Mouse (Mus musculus) c-Kit-positive CD71-positive TER-119-positive erythroid progenitor cells, embryonic 14.5 days (primary cell): ENCODE data around the gene Ip6k1.

Source experiments
- DNase-seq: peaks from one replicate; pipeline ENCODE4 v3.0.0-alpha.2; 2013; ENCODE audit warnings: low spot score

Ip6k1 gene

GRCm38 (mm10) chr9:108001922-108002770, at the start of gene Ip6k1:
Gene Ip6k1, plus strand, starts transcription at chr9:108002501.
- peak; percentile 100 for DNase-seq

DNA sequence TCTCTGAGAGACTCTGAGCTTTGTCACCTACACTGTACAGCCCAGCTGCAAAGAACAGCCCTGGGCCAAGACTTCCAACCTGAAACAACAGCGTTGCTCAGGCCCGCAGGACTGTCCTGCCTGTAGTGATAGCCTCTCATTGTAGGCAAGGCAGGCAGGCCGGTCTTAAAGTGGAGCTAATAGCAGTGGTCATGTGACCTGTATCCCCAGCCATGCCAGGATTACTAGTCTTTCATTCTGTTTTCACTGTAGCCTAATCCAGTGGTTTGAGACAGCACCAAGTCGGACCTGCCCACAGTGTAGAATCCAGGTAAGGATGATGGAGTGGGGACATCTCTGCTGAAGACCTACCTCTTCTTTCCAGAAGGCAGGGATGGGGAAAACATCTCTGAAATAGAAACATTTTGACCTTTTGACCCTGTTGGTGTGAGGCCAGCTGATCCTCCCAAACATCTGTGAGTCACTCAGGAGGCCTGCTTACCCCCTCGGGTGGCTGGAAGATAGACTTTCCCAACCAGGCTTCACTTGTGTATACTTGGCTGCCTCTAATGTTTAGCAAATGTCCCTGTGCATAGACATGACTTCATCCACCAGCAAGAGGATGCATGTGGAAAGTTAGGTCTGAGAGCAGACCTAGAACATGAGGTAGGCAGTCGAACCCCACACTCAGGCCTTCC, 46.5 kb upstream of the Ip6k1 start:
- DNase-seq: no peak

DNA sequence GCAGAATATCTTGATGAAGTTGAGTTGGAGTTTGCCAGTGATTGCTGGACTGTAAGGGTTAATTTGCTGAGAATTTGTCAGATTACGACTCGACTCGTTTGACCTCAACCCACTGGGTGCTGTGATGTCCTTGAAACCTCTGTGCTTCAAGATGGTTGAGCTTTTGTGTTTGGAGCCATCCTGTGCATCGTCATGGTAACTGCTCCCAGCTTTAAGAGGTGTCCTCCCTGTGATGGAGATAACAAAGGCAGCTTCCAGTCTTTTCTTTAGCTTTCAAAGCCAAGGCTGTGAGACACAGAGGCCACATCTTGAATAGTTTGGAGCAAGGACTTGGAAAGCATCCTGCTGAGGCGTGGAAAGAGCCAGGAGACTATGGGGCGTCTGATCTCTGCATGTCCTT, 45.2 kb upstream of the Ip6k1 start:
- no peak for DNase-seq

GRCm38 (mm10) chr9:107959896-107960295, 42.4 kb upstream of the Ip6k1 start:
- DNase-seq: no peak

DNA sequence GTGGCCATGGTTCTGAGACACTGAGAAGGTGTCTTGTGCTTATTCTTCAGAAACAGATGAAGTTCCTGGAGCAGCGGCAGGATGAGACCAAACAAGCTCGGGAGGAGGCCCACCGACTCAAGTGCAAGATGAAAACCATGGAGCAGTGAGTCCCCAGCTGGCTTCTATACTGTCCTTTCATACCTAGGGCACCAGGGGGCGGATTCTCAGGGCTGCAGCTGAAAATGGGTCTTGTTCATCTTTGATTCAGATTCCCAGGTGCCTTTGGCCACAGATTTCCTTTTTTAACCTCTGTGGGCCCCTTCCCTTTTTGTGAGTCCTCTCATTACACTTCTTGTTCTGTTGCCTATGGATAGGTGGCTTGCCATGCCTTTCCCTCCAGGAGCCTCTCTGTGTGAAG, 41.4 kb upstream of the Ip6k1 start:
- no peak for DNase-seq

- no peak for DNase-seq
Observed at GRCm38 (mm10) chr9:107961351-107961762, 40.9 kb upstream of the Ip6k1 start.

DNA sequence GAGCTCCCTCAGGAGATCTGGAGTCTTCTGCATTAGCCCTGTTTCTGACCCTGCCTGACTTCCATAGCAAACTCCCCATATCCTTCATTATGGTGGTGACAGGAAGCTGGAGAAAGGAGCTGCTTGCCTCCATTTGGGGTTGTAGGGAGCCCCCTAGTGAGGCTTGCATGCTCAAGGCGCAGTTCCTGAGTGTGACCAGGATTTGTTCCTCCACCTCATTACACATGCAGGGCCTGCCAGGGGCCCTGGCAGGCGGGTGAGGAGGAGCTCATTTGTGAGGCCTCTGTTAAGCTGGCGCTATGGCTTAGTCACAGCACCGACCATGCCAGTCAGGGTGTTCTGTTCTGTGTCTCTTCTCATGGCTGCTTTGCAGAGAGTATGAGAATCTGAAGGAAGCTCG, 40.4 kb upstream of the Ip6k1 start:
- no peak for DNase-seq

GRCm38 (mm10) chr9:107962916-107963315, 39.4 kb upstream of the Ip6k1 start:
- no peak for DNase-seq

DNA sequence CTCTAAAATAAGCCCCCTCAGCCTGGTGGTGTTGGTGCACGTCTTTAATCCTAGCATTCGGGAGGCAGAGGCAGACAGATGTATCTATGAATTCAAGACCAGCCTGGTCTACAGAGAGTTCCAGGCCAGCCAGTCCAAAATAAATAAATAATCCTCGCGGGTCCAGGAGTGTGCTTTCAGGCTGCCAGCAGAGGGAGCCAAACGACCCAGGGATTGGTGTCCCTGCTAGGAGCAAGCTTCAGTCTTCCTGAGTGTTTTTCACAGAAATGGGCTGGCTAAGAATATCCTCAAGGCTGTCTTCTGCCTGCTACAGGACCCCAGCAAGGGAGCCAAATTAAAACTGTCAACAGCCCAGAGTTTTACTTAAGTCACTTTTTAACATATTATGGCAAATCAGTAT, 38.6 kb upstream of the Ip6k1 start:
- peak; percentile 89 for DNase-seq

GRCm38 (mm10) chr9:107964681-107965080, 37.6 kb upstream of the Ip6k1 start:
- no peak for DNase-seq

- no peak for DNase-seq
Observed at GRCm38 (mm10) chr9:107966676-107967075, 35.6 kb upstream of the Ip6k1 start.

DNA sequence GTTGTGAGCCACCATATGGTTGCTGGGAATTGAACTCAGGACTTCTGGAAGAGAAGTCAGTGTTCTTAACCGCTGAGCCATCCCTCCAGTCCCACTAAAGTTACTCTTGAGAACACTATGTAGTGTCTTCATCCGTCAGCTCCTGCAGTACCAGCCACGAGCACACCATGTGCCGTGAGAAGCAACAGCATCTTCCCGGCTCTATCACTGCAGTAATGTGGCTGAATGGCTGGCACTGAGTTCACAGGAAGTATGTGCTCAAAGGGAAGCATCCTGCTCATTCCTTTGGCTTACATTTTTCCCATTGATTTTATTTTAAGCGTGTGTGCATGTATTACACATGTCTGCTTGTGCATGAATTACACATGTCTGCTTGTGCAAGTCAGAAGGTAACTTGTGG, 34.9 kb upstream of the Ip6k1 start:
- DNase-seq: no peak

DNA sequence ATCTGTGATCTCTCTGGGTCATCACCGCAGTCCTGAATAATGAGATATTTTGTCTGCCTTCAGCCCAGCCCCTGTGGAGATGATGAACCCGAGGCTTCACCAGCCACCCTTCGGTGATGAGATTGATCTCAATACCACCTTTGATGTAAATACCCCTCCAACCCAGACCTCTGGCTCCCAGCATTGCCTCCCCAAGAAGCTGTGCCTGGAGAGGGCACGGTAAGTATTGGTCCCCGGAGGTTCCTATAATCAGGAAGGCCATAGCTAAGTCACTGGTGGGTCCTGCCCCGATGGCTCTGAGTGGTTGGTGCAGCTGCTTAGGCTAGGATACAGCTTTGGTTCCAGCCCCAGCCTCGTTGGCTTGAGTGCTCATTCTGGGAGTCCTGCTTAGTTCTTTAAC, 33.8 kb upstream of the Ip6k1 start:
- no peak for DNase-seq

DNA sequence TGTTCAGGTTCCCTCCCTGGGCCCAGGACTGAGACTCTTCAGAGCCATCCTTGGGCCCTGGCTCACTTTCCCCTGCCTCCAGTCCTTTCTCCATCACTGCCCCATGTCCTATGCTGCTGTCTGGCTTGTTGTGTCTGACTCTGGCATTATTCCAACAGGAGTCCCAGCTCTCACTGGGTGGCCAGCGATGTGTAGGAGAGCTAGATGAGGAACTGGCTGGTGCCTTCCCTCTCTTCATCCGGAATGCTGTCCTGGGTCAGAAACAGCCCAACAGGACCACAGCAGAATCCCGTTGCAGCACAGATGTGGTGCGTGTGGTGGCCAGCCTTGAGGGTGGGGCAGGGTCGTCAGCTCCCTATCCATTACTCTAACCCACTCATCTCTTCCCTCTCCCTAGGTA, 32.0 kb upstream of the Ip6k1 start:
- no peak for DNase-seq

- DNase-seq: peak; percentile 93
Observed at GRCm38 (mm10) chr9:107971690-107972541, 30.4 kb upstream of the Ip6k1 start.

- peak; percentile 87 for DNase-seq
Observed at GRCm38 (mm10) chr9:107974491-107975171, 27.7 kb upstream of the Ip6k1 start.

DNA sequence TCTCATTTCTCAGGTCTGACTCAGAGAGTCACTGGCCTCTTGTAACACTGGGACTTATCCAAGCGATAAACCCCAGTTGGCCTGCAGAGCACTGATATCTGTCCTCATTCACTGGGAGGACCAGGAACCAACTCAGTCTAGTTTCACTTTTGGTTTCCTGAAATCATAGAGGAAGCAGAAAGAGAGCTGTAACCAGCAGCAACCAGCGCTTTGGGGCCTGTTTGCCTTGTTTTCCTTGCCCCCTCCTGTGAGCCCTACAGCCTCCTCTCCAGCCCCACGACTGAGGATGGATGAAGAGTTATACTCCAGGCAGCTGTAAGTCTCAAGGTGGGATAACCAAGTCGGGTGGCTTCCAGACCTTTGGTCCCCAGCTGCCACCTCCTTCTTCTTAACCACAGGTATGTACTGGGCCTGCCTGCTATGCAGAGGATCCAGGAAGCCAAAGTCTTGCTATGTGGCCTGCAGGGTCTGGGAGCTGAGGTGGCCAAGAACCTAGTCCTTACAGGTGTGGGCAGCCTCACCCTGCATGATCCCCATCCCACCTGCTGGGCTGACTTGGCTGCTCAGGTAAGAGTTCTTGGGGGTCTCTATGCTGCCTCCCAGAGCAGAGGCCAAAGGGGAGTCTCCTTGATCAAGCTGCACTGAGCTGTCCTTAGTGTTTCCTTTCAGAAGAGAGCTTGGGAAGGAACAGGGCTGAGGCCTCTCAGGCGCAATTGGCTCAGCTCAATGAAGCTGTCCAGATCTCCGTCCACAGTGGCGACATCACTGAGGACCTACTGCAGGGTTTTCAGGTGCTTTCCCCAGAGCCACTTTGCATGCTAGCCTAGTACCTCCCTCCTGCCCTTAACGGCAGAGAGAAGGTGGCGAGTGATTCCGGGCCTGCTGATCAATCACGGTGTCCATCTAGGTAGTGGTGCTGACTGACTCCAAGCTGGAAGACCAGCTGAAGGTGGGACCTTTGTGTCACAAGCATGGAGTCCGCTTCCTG, 26.6 kb upstream of the Ip6k1 start, which contains the start of gene Uba7:
Gene Uba7 (plus strand): TSS at position 107 of the 988 bp plus-strand sequence.
- peak; percentile 91 for DNase-seq

- no peak for DNase-seq
Observed at GRCm38 (mm10) chr9:107978815-107979214, 23.5 kb upstream of the Ip6k1 start.

DNA sequence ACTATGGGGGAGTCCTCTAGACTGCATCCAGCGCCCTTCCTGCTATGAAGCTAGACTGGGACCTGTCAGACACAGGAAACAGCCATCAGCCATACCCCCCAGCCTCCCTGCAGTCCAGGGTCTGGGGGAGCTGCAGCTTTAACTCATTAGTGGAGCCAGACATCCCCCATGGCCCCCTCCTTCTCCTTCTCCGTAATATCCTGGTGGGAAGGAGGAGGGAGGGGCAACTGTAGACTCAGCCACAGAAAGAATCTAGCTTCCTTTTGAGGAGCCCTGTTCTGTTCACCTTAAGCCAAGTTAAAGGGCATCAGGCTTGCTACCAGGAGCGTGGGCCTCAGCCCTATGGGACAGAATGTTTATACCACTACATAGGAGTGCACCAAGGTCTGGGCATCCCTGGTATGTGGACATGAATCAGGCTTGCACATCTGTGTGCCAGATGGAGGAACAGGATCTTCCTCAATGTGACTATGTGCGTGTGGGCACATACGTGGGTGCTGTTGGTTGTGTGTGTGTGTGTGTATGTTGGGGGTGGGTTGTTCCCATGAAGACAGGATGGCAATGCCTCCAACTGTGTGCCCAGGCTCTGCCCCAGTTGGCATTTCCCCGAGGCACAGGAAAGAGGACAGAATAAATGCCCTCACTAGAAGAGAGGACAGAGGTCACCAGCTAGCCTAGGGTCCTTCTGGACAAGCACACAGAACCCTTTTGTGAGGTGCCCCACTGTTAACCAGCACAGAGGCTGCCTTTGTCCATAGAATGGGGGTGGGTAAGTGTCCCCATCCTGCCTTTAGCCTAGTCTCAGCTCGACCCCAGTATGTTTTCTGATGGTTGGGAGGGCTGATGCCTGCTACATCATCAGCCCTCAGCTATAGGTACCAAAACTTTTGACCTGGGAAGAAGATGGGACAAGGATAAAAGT, 20.4 kb upstream of the Ip6k1 start:
- DNase-seq: no peak
